ENCODE assay signal across 11 mouse cellular contexts in the genomic region with DNA sequence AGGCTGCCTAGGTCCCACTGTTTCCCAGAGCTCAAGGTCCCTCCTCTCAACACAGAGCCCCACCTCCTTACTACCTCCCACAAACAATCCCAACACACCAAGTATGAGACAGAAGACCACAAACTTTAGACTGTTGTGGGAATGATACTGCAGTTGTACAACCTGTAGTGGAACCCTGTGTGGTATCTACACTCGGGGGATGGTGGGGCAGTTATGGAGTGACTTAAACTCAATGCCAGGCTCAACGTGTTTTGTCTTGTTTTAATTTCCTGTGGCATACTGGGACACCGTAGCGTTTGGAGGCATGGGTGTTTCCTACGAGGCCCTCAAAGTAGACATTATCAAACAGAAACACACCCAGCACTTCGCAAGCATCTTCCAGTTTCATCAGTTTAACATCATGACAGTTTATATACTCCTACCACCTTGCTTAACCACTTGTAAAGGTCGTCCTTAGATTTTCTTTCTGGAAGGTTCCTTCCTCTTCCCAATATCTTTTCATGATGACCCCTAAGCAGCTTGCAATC. TPM values are rescaled to one million over a fixed set of nuclear protein-coding genes. Genes with fewer than 3 reads are reported as not detected.
DNase-seq lines count a peak whose midpoint lies in the region; ATAC-seq and TF ChIP-seq lines count a peak whose summit lies in the region.
"Had no signal": no experiment of that assay in that cellular context is flagged by ENCODE, and none has a peak within 500 bp of the region (broad histone marks: within the 10 kb centered on the region; RNA-seq: fewer than 3 reads in every experiment).

No protein-coding gene starts in this region.

- TF ChIP-seq CTCF in cerebellum, adult 2 months (IDR thresholded peaks at IDR 0.05; ENCODE audit: borderline replicate concordance, insufficient read depth, low read depth, low read length), result no peak

- ATAC-seq in lung, embryonic 16.5 days (ENCODE audit: low read depth), result no peak
- ATAC-seq in liver, embryonic 13.5 days (ENCODE audit: low read depth), result peak; percentile 81
- ATAC-seq in stomach, embryonic 16.5 days (ENCODE audit: insufficient read depth, low FRiP score), result no peak; the same call in 1 of the 2 replicates
- no peak for ATAC-seq in frontal cortex, adult (ENCODE audit: low TSS enrichment)

- intact Hi-C loops in heart, postnatal 14 days (cut with DNase I), result no loop called here

- no peak for DNase-seq in cerebellum, adult 2 months
- no peak for DNase-seq in cerebellum, adult 9-10 months
- no peak for DNase-seq in lung, postnatal 10 days
- peak; percentile 42 for DNase-seq in liver, embryonic 13.5 days
- DNase-seq in heart, postnatal 14 days, result no peak

- peaks cover 36% of the 10 kb centered on the region for H3K4me1 ChIP-seq in cerebellum, adult 2 months (ENCODE audit: control insufficient read depth, insufficient read depth, low read length)
- H3K4me1 ChIP-seq in lung, embryonic 16.5 days (replicated peaks; ENCODE audit: control insufficient read depth, insufficient read depth, low read length), result peaks cover 22% of the 10 kb centered on the region
- peaks cover 59% of the 10 kb centered on the region for H3K4me1 ChIP-seq in liver, embryonic 13.5 days (replicated peaks)
- peaks cover 21% of the 10 kb centered on the region for H3K4me1 ChIP-seq in stomach, embryonic 16.5 days (ENCODE audit: control insufficient read depth, insufficient read depth, low read length)

- H3K9ac ChIP-seq in lung, embryonic 16.5 days (ENCODE audit: low read length), result no peak overlapping the region
- peak overlapping the region; percentile 66 for H3K9ac ChIP-seq in liver, embryonic 13.5 days
- no peak overlapping the region for H3K9ac ChIP-seq in stomach, embryonic 16.5 days (ENCODE audit: low read length)

- no peak overlapping the region for H3K4me3 ChIP-seq in cerebellum, adult 2 months (replicated peaks; ENCODE audit: insufficient read depth, low read depth, low read length)
- no peak overlapping the region for H3K4me3 ChIP-seq in lung, embryonic 16.5 days (ENCODE audit: low read length)
- H3K4me3 ChIP-seq in liver, embryonic 13.5 days (replicated peaks), result peak overlapping the region; percentile 22
- no peak overlapping the region for H3K4me3 ChIP-seq in stomach, embryonic 16.5 days (replicated peaks; ENCODE audit: low read length)
- H3K4me3 ChIP-seq: limb, embryonic 10.5 days; midbrain, embryonic 10.5 days had no signal

- H3K27me3 ChIP-seq in cerebellum, adult 2 months (ENCODE audit: control insufficient read depth, insufficient read depth, low read length), result no peaks in the 10 kb centered on the region
- H3K27me3 ChIP-seq in lung, embryonic 16.5 days (ENCODE audit: control insufficient read depth, insufficient read depth, low read depth, low read length), result no peaks in the 10 kb centered on the region
- H3K27me3 ChIP-seq in liver, embryonic 13.5 days, result no peaks in the 10 kb centered on the region
- no peaks in the 10 kb centered on the region for H3K27me3 ChIP-seq in stomach, embryonic 16.5 days (ENCODE audit: control insufficient read depth, insufficient read depth, low read length)

- 96% methylated on average over 7 of the region's 7 CpGs for WGBS in cerebellum, adult 2 months
- WGBS in lung, embryonic 16.5 days, result 73% methylated on average over 7 of the region's 7 CpGs
- WGBS in liver, embryonic 13.5 days (ENCODE audit: insufficient replicate concordance), result 18% methylated on average over 7 of the region's 7 CpGs
- WGBS in stomach, embryonic 16.5 days, result 76% methylated on average over 7 of the region's 7 CpGs

- H3K36me3 ChIP-seq in lung, embryonic 16.5 days (ENCODE audit: control insufficient read depth, insufficient read depth, low read length), result peaks cover 10% of the 10 kb centered on the region
- H3K36me3 ChIP-seq in liver, embryonic 13.5 days, result no peaks in the 10 kb centered on the region
- 0 out of 2 replicates have a peak, but pooled peaks cover 3% of the 10 kb centered on the region for H3K36me3 ChIP-seq in stomach, embryonic 16.5 days (ENCODE audit: control insufficient read depth, insufficient read depth, low read length)
- H3K36me3 ChIP-seq: limb, embryonic 10.5 days; midbrain, embryonic 10.5 days had no signal

- peaks cover 8% of the 10 kb centered on the region; the same call in 1 of the 2 replicates for H3K9me3 ChIP-seq in lung, embryonic 16.5 days (ENCODE audit: control insufficient read depth, low read length)
- peaks cover 11% of the 10 kb centered on the region; the same call in 1 of the 2 replicates for H3K9me3 ChIP-seq in liver, embryonic 13.5 days (replicated peaks)
- peaks cover 10% of the 10 kb centered on the region; the same call in 1 of the 2 replicates for H3K9me3 ChIP-seq in stomach, embryonic 16.5 days (replicated peaks; ENCODE audit: control insufficient read depth, low read length)
- H3K9me3 ChIP-seq: limb, embryonic 10.5 days had no signal

- TF ChIP-seq POLR2A in cerebellum, adult 2 months (IDR thresholded peaks at IDR 0.05; ENCODE audit: borderline replicate concordance, insufficient read depth, low read length), result no peak

- no peak overlapping the region for H3K4me2 ChIP-seq in lung, embryonic 16.5 days (ENCODE audit: low read depth, low read length)
- peak overlapping the region; percentile 57 for H3K4me2 ChIP-seq in liver, embryonic 13.5 days
- no peak overlapping the region for H3K4me2 ChIP-seq in stomach, embryonic 16.5 days (ENCODE audit: low read depth, low read length)

- H3K27ac ChIP-seq in cerebellum, adult 2 months (ENCODE audit: insufficient read depth, low read length), result 0 out of 2 replicates have a peak overlapping the region, but pooled peaks have one; percentile 31
- H3K27ac ChIP-seq in lung, embryonic 16.5 days (ENCODE audit: low read length), result peak overlapping the region; percentile 78
- peak overlapping the region; percentile 91 for H3K27ac ChIP-seq in liver, embryonic 13.5 days
- H3K27ac ChIP-seq in stomach, embryonic 16.5 days (ENCODE audit: low read length), result peak overlapping the region; percentile 65
- H3K27ac ChIP-seq: kidney, postnatal 0 days; limb, embryonic 10.5 days; midbrain, embryonic 10.5 days had no signal

RNA-seq across cellular contexts. Expression of gene Tgfbr1, which starts 58.4 kb away (rescaled TPM):
- 6.2 and 6.3 TPM in 2 replicates for polyA plus RNA-seq in cerebellum, adult 2 months (2012; rRNA removed)
- 25.9 and 27.7 TPM in 2 replicates for polyA plus RNA-seq in lung, embryonic 16.5 days (2015; fragmentation: Nextera tagmentation; extraction: Ambion mirVana)
- 4.6 and 6.5 TPM in 2 replicates for polyA plus RNA-seq in liver, embryonic 13.5 days (2015; fragmentation: Nextera tagmentation; extraction: Ambion mirVana)
- 29.8 and 30.5 TPM in 2 replicates for polyA plus RNA-seq in stomach, embryonic 16.5 days (2015; fragmentation: Nextera tagmentation; extraction: Ambion mirVana)
- total RNA-seq in heart, postnatal 14 days (2021), result 10 to 100 TPM; 18.2 to 19.5 TPM

Comparison
In these comparisons a context has a peak if more than half of its experiments do, and no peak if none do; other contexts are left out.
1. H3K27ac ChIP-seq: peak in every context shown above with its lines; median percentile 91 in liver, embryonic 13.5 days; 78 in lung, embryonic 16.5 days; 65 in stomach, embryonic 16.5 days; 31 in cerebellum, adult 2 months.